Mouse (Mus musculus) naive thymus-derived CD4-positive, alpha-beta T cell, adult 2 months (primary cell): ENCODE data around the gene Mybpc2.
A peak's percentile ranks its signal among the peaks of the same experiment; 100 is the strongest.

ENCODE experiments used
- DNase-seq: peaks from one replicate; pipeline ENCODE4 v3.0.0-alpha.2; 2011; ENCODE audit warnings: low read depth

Gene Mybpc2

DNA sequence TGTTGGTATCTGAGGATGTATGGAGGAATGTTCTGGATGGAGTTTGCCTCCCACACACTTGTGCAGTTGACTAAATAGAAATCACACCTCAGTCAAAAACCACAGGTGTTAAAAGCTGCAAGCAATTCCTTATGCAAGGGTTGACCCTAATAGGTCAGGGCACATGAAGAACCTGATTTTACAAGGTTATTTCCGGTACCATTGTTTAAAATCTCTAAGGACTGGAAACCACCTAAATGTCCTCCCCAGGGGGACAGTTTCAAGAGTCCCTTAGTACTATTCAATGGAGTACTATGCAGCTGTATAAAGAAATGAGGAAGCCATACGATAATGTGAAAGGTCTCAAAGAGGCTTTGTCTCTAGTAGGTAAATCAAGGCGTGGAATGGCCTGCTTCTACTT, 21.8 kb upstream of the Mybpc2 start:
- DNase-seq: no peak

DNA sequence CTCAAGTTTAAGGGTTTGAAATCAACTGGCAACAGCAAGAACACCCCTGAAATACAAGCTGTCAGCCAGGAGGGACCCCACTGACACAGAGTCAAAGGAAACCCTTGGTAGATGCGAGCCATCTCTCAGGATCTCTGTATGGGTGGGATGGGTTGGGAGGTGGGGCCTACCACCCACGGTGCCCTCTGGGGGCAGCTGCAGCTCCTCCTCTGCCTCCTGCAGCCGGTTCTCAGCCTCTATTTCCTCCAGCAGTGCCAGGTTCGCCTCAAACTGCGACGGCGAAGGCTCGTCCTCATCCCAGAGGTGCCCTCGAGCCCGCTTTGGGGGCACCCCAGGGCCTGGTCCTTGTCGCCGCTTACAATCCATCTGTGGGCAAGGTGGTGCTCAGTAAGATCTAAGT, 18.6 kb upstream of the Mybpc2 start:
- no peak for DNase-seq

DNA sequence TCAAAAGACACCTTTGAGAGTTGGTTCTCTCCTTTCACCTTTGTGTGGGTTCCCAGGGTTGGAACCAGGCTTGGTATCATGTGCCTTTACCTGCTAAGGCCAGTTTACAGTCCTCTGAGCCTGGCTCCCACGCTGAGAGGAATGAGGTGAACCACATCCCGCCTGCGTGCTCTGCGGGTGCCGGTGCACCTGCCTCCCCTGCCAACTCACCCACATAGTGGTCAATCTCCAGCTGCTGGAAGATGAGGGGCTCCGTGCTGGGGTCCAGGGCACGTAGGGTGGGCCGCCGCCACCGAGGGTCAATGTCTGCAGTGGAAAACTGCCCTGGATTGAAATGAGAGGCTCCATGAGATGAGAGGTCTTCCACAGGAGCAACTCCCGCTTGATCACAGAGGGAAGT, 18.1 kb upstream of the Mybpc2 start:
- DNase-seq: no peak

DNA sequence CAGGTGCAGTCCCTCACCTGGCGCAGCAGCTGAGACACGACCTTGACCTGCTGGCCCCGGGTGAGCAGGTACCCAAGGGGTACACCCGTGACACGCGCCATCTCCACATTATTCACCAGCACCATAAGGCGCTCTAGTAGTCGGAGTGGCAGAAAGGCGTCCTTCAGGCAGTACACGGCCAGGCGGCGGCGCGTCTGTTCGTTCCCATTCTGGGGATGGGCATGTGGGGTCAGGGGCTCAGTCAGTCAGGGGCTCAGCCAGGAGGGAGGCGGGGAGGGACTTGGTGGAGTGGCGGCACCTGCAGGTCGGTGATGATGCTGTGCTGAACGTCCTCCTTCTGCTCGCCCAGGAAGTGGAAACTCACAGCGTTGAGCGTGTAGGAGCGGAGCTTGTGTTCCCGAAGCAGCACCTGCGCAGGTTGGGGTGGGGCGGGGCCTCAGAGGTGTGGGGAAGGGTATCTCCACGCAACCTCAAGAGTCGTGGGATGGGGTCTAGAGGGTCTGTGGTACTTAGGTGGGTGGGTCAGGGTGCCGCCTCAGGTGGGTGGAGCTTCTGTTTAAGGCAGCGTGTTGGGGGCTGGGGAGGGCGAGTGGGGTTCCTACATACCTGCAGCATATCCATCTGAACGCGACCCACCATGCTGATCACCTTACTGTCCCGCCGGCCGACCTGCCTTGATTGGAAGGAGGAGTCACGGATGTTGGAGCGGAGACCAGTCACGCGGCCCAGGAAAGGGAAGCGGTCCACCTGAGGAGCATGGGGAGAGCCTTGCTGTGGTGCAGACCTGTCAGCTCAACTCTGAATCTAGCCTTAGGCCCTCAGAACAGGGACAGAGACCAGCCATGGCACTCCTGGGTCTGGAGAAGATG, 14.5 kb upstream of the Mybpc2 start:
- DNase-seq: no peak

DNA sequence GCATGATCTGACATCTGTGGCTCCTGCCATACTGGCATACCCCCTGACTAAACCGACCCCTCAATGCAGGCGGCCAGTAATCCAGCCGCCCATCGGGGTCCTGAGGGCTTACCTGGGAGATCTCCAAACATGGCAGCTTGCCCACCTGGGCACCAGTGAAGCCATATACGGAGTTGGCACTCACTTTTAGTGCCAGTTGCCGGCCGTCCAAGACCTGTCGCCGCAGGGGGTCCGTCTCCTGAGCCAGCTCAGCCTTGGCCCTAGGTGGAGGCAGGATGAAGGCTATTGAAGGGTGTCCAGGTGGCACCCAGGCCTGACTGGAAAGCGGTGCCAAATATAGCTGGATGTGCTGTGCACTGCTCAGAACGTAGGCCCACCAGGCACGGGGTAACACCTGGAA, 13.0 kb upstream of the Mybpc2 start:
- no peak for DNase-seq

DNA sequence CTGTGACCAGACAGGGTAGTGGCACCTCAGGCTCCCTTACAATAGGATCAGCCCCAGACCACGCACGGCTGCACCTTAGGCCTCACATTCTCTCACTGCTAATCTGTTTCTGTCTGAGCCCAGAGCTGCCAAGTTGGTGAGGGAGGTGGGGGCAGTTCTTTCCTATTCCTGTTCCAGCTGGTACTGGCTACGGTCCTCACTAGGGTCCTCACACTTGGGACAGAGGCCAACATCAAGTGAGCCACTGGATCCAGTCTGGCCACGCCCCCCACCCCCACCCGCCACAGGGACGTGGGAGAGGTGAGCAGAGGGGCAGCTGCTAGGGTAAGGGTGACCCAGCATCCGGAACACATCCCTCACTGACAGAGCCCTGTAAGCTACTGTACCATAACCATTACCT, 12.6 kb upstream of the Mybpc2 start:
- no peak for DNase-seq

DNA sequence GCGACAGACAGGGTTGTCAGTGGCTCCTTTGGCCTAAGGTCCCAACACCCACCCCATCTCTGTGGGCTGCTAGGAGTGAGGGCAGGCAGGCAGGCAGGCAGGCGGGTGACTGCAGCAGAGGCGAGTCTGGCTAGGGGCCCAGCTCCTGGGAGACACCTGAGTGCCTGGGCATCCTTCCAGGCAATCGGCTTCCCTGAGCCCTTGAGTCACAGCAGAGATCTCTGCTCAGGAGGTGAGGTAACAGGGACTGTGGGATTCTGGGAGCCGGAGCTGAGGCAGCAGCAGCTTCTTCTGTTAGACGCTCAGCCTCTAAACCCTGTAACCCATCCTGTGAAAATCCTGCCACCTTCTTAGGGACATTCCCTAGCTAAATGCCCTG, 12.1 kb upstream of the Mybpc2 start:
- no peak for DNase-seq

DNA sequence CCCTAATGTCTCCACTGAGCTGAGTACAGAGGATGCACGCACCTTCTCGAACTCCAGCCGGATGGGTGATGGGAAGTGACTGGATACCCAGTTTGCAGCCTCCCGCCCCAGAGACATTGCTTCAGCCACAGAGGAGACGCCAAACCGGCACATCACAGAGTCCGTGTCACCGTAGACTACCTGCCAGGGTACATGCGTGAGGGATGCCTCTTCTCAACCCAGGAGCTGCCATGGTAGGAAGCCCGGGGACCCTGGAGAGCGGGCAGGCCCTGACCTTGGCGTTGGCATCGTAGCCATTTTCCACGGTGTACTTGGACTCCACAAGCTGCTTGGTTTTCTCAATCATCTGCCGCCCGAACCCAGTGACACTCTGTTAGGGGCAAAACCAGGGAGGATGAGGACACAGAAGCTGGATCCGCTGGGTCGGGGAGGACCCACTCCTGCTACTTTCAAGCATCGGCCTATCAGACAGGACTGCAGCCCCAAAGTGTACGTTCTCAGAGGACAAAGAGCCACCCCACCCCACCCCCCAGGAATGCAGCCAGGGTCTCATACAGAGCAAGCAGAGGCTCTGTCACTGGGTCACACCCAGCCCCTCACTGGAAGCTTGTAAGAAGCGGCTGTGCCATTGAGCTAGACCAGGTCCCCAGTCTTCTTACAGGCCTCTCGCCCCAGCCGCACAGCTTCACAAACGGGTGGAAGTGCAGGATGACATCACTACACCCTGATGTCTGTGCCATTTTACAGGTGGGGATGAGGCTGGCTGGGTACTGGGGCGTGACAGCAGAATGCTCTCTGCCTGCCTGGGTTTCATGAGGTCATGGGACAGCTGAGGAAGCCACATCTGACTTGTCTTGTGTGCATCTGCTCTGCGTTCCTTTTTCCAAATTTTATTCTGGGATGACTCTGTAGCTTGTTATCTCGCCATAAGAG, 11.5 kb upstream of the Mybpc2 start:
- no peak for DNase-seq

DNA sequence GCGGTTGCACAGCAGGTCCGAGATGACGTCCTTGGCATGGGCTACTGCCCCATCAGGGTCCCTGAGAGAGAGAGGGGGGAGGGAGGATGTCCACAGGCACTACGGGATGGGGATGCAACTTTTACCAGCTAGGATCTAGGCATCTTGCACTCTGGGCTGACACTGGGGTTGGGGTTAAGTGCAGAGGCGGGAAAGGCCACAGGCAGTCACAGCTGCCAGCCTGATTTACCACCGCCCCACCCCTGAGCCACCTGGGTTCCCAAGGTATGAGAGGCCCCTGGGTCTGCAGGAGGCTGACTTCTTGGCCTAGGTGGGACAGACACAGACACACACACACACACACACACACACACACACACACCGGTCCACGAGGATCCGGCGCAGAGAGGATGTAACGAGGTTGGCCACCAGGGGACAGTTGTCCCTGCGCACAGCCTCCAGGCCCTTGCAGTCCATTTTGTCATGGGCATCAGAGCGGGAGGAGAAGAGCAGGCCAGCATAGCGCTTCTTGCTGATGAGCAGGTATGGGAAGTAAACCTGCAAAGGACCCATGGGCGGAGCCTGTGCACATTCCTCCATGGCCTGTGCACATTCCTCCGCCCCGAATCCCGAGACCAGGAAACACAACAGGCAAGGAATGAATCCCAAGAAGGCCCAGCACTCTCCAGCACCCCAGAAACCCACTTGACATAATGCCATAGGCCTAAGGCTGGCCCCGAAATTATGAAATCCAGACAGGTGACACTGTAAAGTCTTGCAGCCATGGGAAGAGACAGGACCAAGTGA, 10.4 kb upstream of the Mybpc2 start:
- DNase-seq: no peak

DNA sequence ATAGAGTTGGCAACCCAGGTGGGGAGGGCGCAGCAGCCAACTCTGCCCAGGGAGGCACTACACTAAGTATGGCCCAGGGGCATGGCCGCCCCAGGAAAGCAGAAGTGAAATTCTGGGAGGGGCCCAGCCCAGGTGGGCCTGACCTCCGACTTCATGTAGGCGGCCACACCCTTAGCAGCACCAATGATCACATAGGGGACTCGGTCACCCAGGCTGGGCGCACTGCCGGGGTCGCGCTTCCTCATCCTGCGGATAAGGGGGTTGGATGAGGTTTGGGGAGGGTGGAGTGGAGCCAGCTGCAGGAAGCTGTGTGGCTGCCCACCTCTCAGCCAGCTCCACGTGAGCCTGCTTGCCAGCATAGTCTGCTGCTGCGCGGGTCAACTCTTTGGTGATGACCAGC, 9.8 kb upstream of the Mybpc2 start:
- no peak for DNase-seq

DNA sequence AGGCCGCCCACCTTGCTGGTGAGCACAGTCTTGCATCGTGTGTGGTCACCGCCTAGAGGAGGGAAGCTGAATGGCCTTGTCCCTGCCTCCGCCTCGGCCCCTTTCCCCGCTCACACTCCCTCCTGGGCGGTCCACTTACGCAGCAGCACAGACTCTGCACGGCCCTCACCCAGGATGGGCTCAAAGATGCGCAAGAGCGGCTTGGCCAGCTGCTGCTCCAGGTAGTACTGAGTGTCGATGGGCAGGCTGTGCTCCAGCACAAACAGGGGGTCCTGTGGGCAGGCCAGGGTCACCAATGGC, 9.2 kb upstream of the Mybpc2 start:
- DNase-seq: no peak

DNA sequence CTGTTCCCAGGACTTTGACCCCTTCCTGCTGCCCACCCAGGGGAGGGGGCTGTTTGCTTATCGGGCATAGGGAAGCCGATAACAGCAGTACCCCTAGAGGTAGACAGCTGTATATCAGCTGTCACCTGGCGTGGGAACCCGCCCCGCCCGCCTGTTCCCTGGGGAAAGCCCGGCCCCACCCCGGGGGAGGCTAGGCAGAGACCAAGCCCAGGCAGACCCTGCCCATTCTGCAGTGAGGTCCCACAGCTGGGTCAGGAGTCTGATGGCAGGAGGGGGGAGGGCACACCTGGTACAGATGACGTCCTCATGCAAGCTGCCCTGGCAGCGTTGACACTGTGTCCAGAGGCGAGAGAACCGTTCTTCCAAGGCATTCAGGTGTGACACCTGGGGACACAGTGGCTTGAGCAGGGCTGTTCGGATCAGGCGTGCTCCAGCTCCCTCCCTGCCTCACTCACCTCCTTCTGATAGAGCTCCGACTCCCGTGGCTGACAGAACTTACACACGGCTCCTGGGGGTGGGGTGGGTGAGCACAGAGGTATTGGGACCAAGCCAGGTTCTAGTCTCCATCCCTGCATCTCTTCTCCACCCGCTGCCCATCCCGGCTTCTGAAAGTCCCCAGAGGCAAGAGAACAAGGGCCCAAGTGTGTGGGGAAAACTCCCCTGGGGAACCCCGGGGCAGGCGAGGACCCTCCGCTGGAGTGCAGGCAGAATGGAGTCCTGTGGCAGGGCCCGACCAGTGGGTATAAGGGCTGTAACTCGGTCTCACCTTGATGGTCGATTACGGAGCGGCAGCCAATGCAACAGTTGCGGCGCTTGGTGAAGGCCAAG, 8.7 kb upstream of the Mybpc2 start:
- DNase-seq: no peak

DNA sequence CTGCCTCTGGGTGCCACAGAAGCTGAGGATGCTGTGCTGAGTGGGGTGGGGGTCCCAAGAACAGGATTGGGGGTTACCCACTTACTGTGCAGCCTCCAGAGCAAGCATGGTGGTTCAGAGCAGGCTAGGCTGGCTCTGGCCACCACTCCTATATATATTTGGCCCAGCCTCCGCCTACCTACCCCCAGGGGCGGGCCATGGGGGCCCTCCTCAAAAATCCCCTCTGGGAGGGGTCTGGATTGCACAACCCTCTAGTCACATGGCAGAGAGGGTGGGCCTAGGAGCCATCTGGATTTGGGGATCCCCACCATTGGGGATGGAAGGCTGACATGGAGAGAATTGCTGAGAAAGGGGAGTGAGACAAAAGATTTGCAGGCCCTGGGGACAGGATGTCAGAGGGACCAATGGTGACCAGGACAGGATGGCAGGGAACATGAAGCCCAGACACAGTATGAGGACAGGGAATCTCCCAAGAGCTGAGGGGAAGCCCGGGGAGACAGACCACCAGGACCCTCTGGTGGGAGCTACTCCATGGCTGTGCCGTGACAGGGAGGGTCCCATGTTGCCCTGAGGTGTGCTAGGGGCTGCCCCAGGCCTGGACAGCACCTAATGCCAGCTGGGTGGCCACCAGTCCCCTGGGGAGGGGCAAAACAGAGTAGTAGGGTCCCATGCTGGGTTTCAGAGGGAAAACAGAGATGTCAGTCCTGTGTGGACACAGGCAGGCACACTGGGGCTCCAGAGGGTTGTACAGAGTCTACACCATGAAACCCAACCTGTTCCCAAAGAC, 7.7 kb upstream of the Mybpc2 start, which contains the start of gene Spib:
Spib (minus strand) TSS at position 126 of the 787 bp plus-strand sequence.
- DNase-seq: no peak

DNA sequence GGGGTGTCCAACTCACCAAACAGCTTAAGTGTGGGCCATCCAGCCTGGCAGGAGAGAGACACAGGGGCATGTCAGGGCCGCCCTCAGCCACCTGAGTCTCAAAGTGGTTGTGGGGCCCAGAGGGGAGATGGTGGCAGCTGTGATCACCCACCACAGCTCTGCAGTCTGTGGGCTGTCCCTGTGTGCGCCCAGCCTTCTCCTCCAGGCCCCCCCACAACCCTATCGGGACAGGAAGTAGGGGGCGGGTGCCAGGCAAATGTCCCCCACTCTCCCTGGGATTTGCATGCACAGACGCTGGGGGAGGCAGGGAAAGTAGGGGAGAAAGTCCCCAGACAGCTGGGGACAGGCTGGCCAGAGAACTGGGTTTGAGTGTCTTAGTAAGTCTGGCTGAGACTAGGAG, 6.8 kb upstream of the Mybpc2 start:
- DNase-seq: no peak

DNA sequence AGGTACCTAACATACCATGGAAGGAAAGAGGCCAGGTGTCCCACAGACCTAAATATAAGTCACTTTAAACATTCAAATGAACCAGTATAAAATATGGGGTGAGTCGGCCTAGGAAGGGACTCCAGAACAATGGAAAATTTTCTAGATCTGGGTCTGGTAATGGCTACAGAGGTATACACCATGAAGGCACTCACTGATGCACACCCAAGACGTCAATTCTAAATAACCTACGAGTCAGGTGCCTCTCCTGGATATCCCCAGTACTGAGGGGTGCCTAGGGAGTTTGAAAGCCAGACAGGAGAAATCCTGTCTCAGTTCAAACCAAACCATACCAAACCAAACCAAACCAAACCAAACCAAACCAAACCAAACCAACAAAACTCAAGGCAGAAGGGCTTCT, 6.1 kb upstream of the Mybpc2 start:
- no peak for DNase-seq

DNA sequence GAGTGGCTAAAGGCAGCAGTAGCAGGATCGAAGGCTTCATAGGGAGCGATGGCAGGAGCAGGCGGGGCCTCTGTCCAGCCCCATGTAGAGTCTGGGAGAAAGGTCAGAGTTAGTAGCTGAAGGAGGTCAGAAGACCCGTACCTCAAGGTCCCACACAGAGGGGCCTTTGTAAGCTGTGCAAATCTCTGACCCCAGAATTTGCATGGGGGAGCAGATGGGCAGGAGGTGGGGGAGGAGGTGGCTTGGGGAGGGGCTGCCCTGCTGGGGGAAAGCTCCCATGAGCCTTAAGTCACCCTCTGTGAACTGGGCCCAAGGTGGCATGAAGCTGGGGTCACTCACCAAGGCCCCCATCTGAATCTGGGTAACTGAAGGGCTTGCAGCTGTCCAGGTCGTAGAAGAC, 5.1 kb upstream of the Mybpc2 start:
- no peak for DNase-seq

DNA sequence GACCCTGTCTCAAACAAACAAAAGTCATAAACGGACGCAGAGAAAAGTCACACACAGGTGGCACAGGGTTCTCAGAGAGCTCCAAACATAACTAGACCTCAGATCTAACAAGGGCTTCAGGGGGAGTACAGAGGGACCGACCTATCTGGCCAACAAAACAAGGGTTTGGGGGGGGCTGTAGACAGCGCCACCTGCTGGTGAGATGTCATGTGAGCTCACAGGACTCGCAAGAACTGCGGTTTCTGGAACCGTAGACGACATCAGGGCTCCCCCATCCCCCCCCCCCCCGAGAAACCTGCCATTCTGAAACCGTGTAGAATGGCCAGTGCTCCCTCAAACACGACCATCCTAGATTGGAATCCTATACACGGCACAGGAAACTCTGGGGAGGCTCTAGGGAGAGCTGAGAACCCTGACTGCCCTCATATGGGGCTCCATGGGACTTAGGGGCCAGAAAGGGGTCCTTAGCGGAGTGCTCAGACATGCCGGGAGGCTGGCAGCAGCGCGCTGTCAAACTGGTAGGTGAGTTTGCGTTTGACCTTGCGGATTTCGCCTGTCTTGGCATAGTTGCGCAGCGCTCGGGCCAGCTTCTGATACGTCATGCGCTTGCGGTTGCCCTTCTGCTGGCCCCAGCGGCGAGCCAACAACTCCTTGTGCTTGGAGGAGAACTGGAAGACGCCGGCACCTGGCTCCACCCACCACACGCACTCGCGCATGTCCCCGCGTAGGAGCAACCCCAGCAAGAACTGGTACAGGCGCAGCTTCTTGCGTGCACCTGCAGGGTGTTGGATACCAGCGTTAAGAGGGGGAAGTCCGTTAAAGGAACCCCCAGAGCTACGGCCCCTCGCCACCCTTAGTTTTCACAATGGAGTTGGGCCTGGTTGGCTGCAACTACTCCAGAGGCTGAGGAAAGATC, 3.3 kb upstream of the Mybpc2 start:
- DNase-seq: peak; percentile 88

DNA sequence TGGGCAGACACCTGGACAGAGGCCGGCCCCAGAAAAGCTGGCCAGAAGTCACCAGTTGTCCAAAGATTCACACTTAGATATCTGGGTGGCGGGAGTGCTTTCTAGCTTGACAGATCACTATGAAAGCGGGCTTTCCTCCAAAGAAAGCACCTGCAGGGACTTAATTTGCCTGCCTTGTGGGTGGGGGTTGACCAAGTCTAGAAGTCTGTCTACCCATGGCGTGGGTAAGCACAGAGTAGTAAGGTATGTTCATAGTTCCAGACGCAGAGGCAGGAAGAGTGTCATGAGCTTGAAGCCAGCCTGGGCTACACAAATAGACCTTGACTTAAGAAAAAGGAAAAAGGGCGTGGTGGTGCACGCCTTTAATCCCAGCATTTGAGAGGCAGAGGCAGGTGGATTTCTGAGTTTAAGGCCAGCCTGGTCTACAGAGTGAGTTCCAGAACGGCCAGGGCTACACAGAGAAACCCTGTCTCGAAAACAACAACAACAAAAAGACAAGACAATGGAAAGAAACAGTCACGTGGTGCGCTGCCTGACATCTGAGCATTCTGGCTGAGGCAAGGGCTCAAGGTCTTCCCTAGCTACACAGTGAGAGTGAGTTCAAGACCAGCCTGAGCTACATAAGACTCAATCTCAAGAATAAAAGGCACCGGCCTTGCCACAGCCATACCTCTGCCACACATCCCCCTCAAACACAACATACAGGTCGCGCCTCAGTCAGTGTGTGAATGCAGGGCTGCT, 2.1 kb upstream of the Mybpc2 start:
- peak; percentile 23 for DNase-seq
